Mouse (Mus musculus): ENCODE results near the gene Tbc1d13.
"Not testable (repeated sequence)": the region's sequence is repeated elsewhere in the genome, so short reads cannot be mapped to it uniquely, and the experiment has no call there.

Tbc1d13 gene

DNA sequence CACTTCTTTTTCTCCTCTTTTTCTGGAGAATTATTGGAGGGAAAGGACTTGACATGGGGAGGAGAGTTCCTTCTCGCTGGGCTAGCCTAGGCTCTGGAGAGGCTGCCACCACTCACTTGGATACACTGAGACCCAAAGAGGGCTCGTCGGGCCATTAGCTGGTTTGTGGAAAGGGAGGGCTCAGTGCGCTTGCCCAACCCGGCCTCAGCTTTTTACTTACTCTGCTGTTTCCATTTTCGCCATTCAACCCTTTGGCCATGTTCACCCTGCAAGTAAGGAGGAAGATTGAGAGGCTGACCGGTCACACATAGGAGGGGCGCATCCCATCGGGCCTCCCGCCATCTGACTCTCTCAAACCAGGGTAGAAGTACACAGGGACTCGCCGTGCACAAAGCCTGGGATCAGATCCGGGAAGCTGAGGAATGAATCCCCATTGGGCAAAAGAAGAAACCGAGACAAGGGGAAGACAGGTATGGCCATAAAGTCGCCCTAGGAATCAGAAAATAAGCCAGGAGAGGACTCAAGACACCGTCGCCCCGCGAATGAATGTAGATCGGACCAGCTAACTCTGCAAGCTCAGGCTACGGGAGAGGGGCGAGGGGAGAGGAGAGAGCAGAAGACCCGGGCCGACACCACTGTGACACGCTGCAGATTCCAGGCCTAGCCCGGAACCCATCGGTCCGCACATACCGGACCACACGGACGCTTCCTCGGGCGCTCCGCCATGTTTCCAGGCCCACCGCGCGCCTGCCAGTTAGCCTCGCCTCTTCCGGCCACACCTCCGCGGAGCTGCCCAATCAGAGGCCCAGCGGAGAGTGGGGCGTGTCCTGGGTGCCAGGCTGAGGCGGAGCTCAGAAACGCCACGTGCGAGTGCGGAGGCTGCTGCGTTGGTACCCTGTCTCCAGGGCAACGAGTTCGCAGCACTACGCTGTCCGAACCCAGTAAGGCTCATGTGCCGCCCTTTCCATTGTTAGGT lies 44.4 kb downstream of the Tbc1d13 start, which contains the start of gene Spout1:
TSS of gene Spout1 (minus strand) at position 760 of the 976 bp plus-strand sequence.
- peak; percentile 97 for DNase-seq (ENCODE audit: inconsistent ontology term)

GRCm38 (mm10) chr2:30178711-30179110 lies 45.2 kb downstream of the Tbc1d13 start:
- DNase-seq (ENCODE audit: inconsistent ontology term), result not testable (repeated sequence)

DNA sequence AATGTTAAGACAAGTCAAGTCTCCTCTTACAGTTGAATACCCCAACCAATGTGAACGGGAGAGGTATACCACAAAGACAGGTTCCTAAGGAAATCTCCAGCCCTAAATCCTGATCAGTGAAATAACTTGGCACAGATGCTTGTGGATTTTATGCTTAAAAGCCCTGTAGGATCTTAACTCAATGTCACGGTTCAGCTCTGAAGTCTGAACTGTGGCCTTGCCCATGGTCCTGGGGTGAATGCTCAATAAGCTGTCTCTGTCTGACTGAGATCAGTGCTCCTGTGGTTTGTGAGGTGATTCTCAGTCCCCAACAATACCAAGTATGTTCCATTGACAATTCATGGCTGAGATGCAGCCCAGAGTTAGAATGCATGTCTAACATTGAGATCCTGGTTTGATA lies 48.9 kb downstream of the Tbc1d13 start:
- no peak for DNase-seq (ENCODE audit: inconsistent ontology term)

- no peak for DNase-seq (ENCODE audit: inconsistent ontology term)
Measured at GRCm38 (mm10) chr2:30183721-30184120, 50.2 kb downstream of the Tbc1d13 start.

DNA sequence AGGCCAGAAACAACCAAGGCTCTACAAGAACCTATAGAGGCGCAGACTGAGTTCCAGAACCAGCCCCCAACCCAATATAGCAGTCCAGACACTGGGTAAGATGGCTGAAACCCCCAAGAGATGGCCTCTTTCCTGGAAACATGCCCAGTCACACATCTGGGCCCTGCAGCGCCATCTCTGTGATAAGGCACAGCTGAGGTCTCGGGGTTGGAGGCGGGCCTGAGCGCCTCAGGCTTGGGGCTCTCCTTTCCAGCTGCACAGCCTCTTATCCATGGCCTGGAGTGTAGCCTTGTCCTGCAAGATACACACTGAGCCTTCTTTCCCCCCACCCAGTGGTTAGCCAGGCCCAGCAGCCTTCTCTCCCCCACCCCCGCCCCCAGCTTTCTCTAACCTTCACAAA lies 51.7 kb downstream of the Tbc1d13 start:
- DNase-seq (ENCODE audit: inconsistent ontology term), result no peak

DNA sequence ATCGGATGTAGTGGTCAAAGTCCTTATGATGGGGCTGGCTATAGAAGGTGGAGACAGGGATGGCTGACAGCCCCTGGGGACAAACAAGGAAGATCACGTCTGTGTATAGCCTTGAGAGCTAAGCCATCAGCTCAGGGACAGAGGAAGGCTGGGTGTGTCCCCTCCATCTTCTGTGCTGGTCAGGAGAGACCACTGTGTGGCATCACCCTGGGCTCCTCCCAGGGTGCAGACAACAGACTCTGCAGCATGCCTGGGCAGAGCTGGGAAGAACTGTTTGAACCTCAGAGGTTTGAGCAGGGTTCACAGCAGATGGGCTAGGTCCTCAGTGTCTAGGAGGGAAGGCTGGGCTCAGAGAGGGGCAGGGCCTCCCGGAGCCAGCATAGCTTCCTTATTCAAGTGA lies 52.1 kb downstream of the Tbc1d13 start:
- DNase-seq (ENCODE audit: inconsistent ontology term), result no peak

GRCm38 (mm10) chr2:30191790-30192580 lies 58.4 kb downstream of the Tbc1d13 start:
- no peak for DNase-seq (ENCODE audit: inconsistent ontology term)

GRCm38 (mm10) chr2:30194656-30195055 lies 61.1 kb downstream of the Tbc1d13 start:
- no peak for DNase-seq (ENCODE audit: inconsistent ontology term)

DNA sequence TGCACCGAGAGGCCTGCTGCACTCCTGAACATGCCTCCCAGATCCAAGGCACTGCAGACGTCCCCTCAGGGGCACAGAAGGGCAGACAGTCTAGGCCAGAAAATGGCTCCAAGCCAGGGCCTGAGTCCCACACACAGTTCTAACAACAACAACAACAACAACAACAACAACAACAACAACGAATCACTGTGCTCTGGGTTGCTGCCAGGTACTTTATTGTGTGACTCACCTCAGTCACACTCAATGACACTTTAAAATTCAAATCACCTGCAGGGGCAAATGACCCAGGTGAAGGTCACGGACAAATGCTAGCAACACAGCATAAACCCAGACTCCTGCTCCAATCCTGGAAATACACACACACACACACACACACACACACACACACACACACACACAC lies 64.5 kb downstream of the Tbc1d13 start:
- DNase-seq (ENCODE audit: inconsistent ontology term), result no peak

GRCm38 (mm10) chr2:30199984-30200383 lies 66.4 kb downstream of the Tbc1d13 start:
- DNase-seq (ENCODE audit: inconsistent ontology term), result no peak

DNA sequence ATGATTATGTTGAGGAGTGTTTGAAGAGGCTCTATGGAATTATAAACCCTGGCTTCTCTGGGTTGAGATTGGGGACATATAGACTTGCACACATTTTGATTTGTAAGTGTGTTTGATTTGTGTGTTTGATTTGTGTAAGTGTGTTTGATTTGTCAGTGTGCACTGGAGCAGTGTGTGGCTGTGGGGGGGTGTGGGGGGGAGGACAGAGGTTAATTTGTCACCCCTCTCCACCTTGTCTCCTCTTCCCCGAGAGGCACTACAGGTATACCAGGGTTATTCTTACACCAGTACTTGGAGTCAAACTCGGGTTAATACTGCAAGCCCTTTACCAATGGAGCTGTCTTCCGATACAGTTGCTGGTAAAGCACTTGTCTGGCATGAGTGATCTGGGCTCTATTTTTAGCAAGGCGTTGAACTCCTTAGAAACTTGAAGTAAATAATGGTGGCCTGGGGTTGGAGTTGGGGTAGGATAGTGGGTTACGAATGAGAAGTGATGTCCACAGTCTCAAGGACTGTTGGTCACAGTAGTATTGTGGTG lies 66.9 kb downstream of the Tbc1d13 start:
- DNase-seq (ENCODE audit: inconsistent ontology term), result no peak

All from Muller cell, postnatal 12 days (primary cell).